Mouse (Mus musculus): ENCODE data around the gene Dmac2. TPM values are rescaled to one million over a fixed set of nuclear protein-coding genes. Genes with fewer than 3 reads are reported as not detected.

Dmac2 gene
- polyA plus RNA-seq, 1 experiment, result 74.8 TPM

DNA sequence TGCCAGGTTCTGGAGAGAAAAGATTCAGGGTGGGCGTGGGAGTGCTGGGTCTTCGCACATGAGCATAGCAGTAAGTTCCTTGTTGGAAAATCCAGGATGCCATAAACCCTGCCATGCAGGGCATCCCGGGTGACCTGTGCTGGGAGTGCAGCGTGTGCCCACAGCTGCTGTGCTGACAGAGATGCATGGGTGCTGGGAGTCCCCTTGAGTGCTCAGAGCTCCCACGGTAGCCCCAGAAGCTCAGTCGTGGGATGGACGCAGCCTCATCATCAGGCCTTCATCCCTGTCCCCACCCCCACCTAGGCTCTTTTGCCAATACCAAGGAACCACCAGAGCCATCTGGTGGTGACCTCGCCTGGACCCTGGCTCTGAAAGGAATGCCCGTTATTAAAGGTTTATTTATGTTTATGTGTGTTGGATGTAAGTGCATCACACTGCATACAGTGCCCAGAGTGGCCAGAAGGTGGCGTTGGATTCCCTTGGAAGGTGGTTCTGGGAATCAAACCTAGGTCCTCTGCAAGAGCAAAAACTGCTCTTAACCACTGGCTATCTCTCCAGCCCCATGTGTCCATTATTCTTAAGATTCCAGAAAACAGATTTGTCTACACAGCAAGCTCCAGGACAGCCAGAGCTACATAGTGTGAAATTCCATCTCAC, 6.5 kb downstream of the Dmac2 start:
- peaks cover 12% of the 10 kb centered on the region for H3K4me1 ChIP-seq (ENCODE audit: control insufficient read depth, insufficient read depth, insufficient read length, low read length)
- no peaks in the 10 kb centered on the region for H3K27me3 ChIP-seq (ENCODE audit: control insufficient read depth, insufficient read depth, low read length)
- 84% methylated on average over 10 of the region's 10 CpGs for WGBS
- H3K36me3 ChIP-seq (ENCODE audit: control insufficient read depth, insufficient read depth, low read length), result peaks cover 42% of the 10 kb centered on the region
- TF ChIP-seq POLR2A (IDR thresholded peaks at IDR 0.05; ENCODE audit: low read depth, low read length) (no peak), CTCF (IDR thresholded peaks at IDR 0.05; ENCODE audit: extremely low read depth, insufficient read length, insufficient replicate concordance, low read depth, low read length) (peak; percentile 39; the same call in 1 of the 2 replicates)
- no peak overlapping the region for H3K4me3 ChIP-seq (ENCODE audit: low read depth, low read length)
- H3K27ac ChIP-seq (ENCODE audit: insufficient read depth, low read depth, low read length), result no peak overlapping the region

DNA sequence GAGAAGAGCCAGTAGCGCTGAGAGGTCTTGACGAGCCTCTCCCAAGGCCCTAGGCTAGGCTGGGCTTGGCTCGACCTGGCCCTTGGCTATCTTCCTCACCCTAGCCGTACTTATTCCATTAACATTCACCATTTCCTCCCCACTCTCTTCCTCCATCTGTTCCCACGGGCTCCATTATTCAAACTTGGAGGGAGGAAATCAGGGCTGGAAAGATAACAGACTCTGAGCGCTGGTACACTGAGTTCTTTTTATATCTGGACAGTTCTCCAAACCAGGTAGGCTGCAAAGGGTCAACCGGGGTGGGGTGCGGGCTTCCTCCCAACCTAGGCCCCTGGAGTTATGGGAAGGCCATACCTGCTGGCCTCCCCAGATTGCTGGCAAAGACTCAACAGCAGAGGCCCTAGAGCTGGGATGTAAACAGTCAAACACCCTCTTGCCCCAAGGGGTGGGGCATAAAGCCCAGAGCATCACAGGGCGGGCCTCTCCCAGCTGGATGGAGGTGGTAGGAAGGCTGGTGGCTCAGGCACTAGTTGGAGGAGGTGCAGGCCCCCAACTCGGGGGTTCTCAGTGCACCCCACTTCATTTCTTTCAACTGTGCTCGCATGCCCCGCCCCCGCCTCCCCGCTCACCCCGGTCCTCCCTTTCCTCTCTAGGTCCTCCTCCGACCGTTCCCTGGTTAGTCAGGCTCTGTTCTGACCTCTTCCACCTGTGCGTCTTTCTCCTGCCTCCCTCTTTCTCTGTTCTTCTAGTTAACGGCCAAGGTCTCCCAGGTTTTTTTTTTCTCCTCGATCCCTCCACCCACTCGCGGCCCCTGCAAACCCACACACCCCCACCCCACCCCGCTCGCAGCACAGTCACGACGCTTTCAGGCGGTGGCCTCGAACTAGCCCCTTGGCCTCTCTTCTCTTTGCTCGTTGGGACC, 7.6 kb downstream of the Dmac2 start, which contains the start of gene B3gnt8:
TSS of gene B3gnt8 (plus strand) at position 146 of the 922 bp plus-strand sequence.
- Histone ChIP-seq H3K4me1 (ENCODE audit: control insufficient read depth, insufficient read depth, insufficient read length, low read length) (peaks cover 12% of the 10 kb centered on the region), H3K27ac (ENCODE audit: insufficient read depth, low read depth, low read length) (peak within 1 kb of the TSS; percentile 17; the same call in 1 of the 2 replicates), H3K36me3 (ENCODE audit: control insufficient read depth, insufficient read depth, low read length) (peaks cover 35% of the 10 kb centered on the region), H3K4me3 (ENCODE audit: low read depth, low read length) (peak within 1 kb of the TSS; percentile 73), H3K27me3 (ENCODE audit: control insufficient read depth, insufficient read depth, low read length) (no peaks in the 10 kb centered on the region)
- WGBS, result 6% methylated on average over 29 of the region's 29 CpGs
- no peak for TF ChIP-seq POLR2A (IDR thresholded peaks at IDR 0.05; ENCODE audit: low read depth, low read length)
- no peak for TF ChIP-seq CTCF (IDR thresholded peaks at IDR 0.05; ENCODE audit: extremely low read depth, insufficient read length, insufficient replicate concordance, low read depth, low read length)

DNA sequence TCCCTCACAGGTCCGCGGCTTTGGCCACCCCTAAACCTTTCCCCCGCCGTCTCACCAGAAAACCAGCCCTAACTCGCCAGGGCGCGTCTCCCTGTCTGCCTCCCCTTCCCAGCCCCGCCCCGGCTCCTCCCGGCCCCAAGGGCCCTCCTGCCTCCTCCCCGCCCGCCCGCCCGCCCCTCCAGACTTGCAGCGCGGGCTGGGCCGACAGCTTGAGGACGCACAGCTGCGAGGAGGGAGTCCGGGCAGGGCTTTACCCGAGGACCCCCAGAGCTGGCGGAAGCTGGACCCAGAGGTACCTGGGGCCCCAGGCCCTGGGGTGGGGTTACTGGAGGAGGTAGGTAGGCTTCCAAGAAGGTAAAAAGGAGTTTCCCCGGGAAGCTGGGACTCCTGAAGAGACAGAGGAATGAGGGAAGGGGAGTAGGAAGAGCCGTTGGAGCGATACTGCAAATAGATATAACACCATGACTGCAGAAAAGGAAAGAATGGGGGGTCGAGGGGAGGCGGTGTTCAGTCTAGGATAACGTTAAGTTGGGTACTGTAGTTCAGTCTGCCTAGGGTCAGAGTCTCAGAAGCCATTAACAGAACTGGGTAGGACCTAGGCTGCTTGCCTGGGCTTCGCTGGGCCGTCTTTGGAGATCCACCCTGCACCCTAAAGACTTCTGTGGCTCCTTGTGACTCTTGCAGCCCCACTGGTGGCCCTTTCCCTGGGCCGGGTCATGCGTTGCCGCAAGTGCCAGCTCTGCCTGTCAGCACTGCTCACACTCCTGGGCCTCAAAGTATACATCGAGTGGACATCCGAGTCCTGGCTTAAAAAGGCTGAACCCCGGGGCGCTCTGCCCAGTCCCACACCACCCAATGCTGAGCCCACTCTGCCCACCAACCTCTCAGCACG, 8.5 kb downstream of the Dmac2 start:
- no peak for TF ChIP-seq CTCF (IDR thresholded peaks at IDR 0.05; ENCODE audit: extremely low read depth, insufficient read length, insufficient replicate concordance, low read depth, low read length)
- TF ChIP-seq POLR2A (IDR thresholded peaks at IDR 0.05; ENCODE audit: low read depth, low read length), result no peak
- Histone ChIP-seq H3K36me3 (ENCODE audit: control insufficient read depth, insufficient read depth, low read length) (peaks cover 28% of the 10 kb centered on the region), H3K27ac (ENCODE audit: insufficient read depth, low read depth, low read length) (peak overlapping the region; percentile 14; the same call in 1 of the 2 replicates), H3K4me3 (ENCODE audit: low read depth, low read length) (peak overlapping the region; percentile 73), H3K27me3 (ENCODE audit: control insufficient read depth, insufficient read depth, low read length) (no peaks in the 10 kb centered on the region), H3K4me1 (ENCODE audit: control insufficient read depth, insufficient read depth, insufficient read length, low read length) (peaks cover 12% of the 10 kb centered on the region)
- 17% methylated on average over 38 of the region's 38 CpGs for WGBS

DNA sequence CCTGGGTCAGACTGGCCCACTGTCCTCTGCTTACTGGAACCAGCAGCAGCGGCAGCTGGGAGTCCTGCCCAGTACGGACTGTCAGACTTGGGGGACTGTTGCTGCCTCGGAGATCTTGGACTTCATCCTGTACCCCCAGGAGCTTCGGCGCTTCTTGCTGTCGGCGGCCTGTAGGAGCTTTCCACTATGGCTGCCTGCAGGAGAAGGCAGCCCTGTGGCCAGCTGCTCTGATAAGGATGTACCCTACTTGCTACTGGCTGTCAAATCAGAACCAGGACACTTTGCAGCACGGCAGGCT, 9.1 kb downstream of the Dmac2 start:
- no peak overlapping the region for H3K27ac ChIP-seq (ENCODE audit: insufficient read depth, low read depth, low read length)
- H3K27me3 ChIP-seq (ENCODE audit: control insufficient read depth, insufficient read depth, low read length), result no peaks in the 10 kb centered on the region
- 73% methylated on average over 8 of the region's 8 CpGs for WGBS
- peaks cover 17% of the 10 kb centered on the region for H3K4me1 ChIP-seq (ENCODE audit: control insufficient read depth, insufficient read depth, insufficient read length, low read length)
- peak overlapping the region; percentile 73 for H3K4me3 ChIP-seq (ENCODE audit: low read depth, low read length)
- peaks cover 26% of the 10 kb centered on the region for H3K36me3 ChIP-seq (ENCODE audit: control insufficient read depth, insufficient read depth, low read length)
- TF ChIP-seq POLR2A (IDR thresholded peaks at IDR 0.05; ENCODE audit: low read depth, low read length), result no peak
- no peak for TF ChIP-seq CTCF (IDR thresholded peaks at IDR 0.05; ENCODE audit: extremely low read depth, insufficient read length, insufficient replicate concordance, low read depth, low read length)

DNA sequence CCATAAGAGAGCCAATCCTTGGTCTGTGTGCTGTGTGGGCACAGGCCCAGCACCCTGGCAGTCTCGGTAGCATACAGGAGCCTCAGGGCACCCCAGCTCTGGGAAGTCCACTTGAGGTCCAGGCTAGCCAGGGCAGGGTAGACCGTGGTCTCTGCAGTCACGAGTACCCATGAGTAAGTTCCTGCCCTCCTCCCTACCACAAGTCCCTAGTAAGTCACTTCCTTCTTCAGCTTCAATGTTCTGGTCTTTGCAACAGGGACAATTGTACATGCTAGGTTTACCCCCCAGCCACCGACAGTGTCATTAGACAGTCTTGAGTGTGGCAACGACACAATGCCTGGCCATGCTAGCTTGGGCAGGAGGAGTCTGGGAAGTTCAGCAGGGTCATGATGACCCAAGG, 13.5 kb downstream of the Dmac2 start:
- H3K4me3 ChIP-seq (ENCODE audit: low read depth, low read length), result no peak overlapping the region
- peak overlapping the region; percentile 40 for H3K27ac ChIP-seq (ENCODE audit: insufficient read depth, low read depth, low read length)
- WGBS, result 80% methylated on average over 5 of the region's 5 CpGs
- no peaks in the 10 kb centered on the region for H3K27me3 ChIP-seq (ENCODE audit: control insufficient read depth, insufficient read depth, low read length)
- H3K4me1 ChIP-seq (ENCODE audit: control insufficient read depth, insufficient read depth, insufficient read length, low read length), result peaks cover 10% of the 10 kb centered on the region
- peaks cover 6% of the 10 kb centered on the region; the same call in 1 of the 2 replicates for H3K36me3 ChIP-seq (ENCODE audit: control insufficient read depth, insufficient read depth, low read length)
- no peak for TF ChIP-seq POLR2A (IDR thresholded peaks at IDR 0.05; ENCODE audit: low read depth, low read length)

DNA sequence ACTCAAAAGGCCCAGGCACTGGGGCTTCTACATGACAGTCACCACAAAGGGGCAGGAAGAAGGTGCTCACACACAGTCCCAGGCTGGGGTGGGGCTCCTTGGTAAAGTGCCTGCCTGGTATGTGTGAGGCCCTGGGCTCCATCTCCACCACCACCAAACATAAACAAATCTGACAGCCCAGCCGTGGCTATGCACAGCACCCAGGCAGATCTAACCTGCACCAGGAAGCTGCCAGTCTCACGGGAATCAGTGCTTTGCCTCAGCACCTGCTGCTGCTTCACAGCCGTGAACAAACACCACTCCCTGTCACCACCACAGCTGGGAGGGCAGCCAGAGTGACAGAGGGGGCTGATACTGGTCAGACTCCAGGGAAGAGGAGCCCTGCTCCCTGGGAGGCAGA, 17.2 kb downstream of the Dmac2 start:
- TF ChIP-seq CTCF (IDR thresholded peaks at IDR 0.05; ENCODE audit: extremely low read depth, insufficient read length, insufficient replicate concordance, low read depth, low read length), result no peak
- TF ChIP-seq POLR2A (IDR thresholded peaks at IDR 0.05; ENCODE audit: low read depth, low read length), result no peak
- Histone ChIP-seq H3K4me1 (ENCODE audit: control insufficient read depth, insufficient read depth, insufficient read length, low read length) (peaks cover 9% of the 10 kb centered on the region), H3K4me3 (ENCODE audit: low read depth, low read length) (no peak overlapping the region), H3K36me3 (ENCODE audit: control insufficient read depth, insufficient read depth, low read length) (peaks cover 6% of the 10 kb centered on the region; the same call in 1 of the 2 replicates), H3K27ac (ENCODE audit: insufficient read depth, low read depth, low read length) (no peak overlapping the region), H3K27me3 (ENCODE audit: control insufficient read depth, insufficient read depth, low read length) (no peaks in the 10 kb centered on the region)
- whole genome bisulfite sequencing, result 18% methylated on average over 3 of the region's 3 CpGs

All from small intestine, adult 2 months (tissue).